Mouse (Mus musculus) midbrain, embryonic 14.5 days (tissue): Measurements from ENCODE around the gene Upk1a. TPM values are rescaled to one million over a fixed set of nuclear protein-coding genes. Genes with fewer than 3 reads are reported as not detected.

Experiments used
- ATAC-seq: fragments of 200-750 bp; cut with Nextera tagmentation; 2 replicates; pipeline ENCODE4 v1.8.0; 2017; ENCODE audit warnings: moderate number of reproducible peaks, moderate library complexity; ENCODE audit not compliant: low FRiP score, low TSS enrichment
- DNase-seq: peaks from one replicate; pipeline ENCODE4 v3.0.0-alpha.2; 2015
- H3K27ac ChIP-seq: fragments of 300-500 bp; sonication (generic); replicated peaks from 2 replicates; pipeline ENCODE4 v1.5.1; 2014; ENCODE audit warnings: mild to moderate bottlenecking, low read depth, low read length, moderate library complexity
- H3K27me3 ChIP-seq: fragments of 300-500 bp; sonication (generic); 2 replicates; pipeline ENCODE4 v1.6.1; 2014; ENCODE audit warnings: low read length, control low read depth, mixed read lengths; ENCODE audit not compliant: control insufficient read depth, insufficient read depth
- H3K36me3 ChIP-seq: fragments of 300-500 bp; sonication (generic); 2 replicates; pipeline ENCODE4 v1.6.1; 2014; ENCODE audit warnings: low read length, control low read depth; ENCODE audit not compliant: control insufficient read depth, insufficient read depth
- H3K4me1 ChIP-seq: fragments of 300-500 bp; sonication (generic); 2 replicates; pipeline ENCODE4 v1.6.1; 2014; ENCODE audit warnings: mild to moderate bottlenecking, antibody characterized with exemption, low read length, control low read depth; ENCODE audit not compliant: control insufficient read depth, insufficient read depth
- H3K4me2 ChIP-seq: fragments of 300-500 bp; sonication (generic); 2 replicates; pipeline ENCODE4 v1.6.1; 2014; ENCODE audit warnings: mild to moderate bottlenecking, low read length, moderate library complexity
- H3K4me3 ChIP-seq: fragments of 300-500 bp; sonication (generic); replicated peaks from 2 replicates; pipeline ENCODE4 v1.5.1; 2014; ENCODE audit warnings: low read depth, low read length
- H3K9ac ChIP-seq: fragments of 300-500 bp; sonication (generic); replicated peaks from 2 replicates; pipeline ENCODE4 v1.6.1; 2014; ENCODE audit warnings: mild to moderate bottlenecking, low read length, moderate library complexity
- H3K9me3 ChIP-seq: fragments of 300-500 bp; sonication (generic); 2 replicates; pipeline ENCODE4 v1.6.1; 2016; ENCODE audit warnings: low read length, control low read depth, mixed read lengths; ENCODE audit not compliant: control insufficient read depth
- WGBS: fragments of 180-500 bp; shearing (Covaris S2); extraction: QIAGEN DNeasy Blood & Tissue Kit; methylation state at CpG from one replicate; pipeline ENCODE4 v1.1.7; 2014; 5-methylcytosine and 5-hydroxymethylcytosine counted together
- polyA plus RNA-seq: library from polyadenylated mRNA; unstranded; fragments of >200 nt; fragmentation: Nextera tagmentation; extraction: Ambion mirVana; gene quantifications from 2 replicates; pipeline ENCODE4 v1.2.1, GENCODE M21; 2014

The Upk1a gene
- polyA plus RNA-seq, 1 experiment from 2014 or later, result 0.20 TPM

GRCm38 (mm10) chr7:30588676-30589434 lies 23.8 kb downstream of the Upk1a start, which contains the start of gene Kmt2b:
Kmt2b (minus strand) TSS chr7:30588726.
- peak within 1 kb of the TSS; percentile 94 for H3K27ac ChIP-seq
- no peaks in the 10 kb centered on the region for H3K9me3 ChIP-seq
- H3K4me2 ChIP-seq, result peak within 1 kb of the TSS; percentile 72
- ATAC-seq, result peak; percentile 95
- H3K27me3 ChIP-seq, result no peaks in the 10 kb centered on the region
- under 1% methylated on average over 56 of the region's 68 CpGs for WGBS
- H3K4me1 ChIP-seq, result peaks cover 10% of the 10 kb centered on the region
- H3K9ac ChIP-seq, result peak within 1 kb of the TSS; percentile 97
- DNase-seq, result peak; percentile 97
- peak within 1 kb of the TSS; percentile 95 for H3K4me3 ChIP-seq
- peaks cover 29% of the 10 kb centered on the region for H3K36me3 ChIP-seq

- H3K4me2 ChIP-seq, result peak overlapping the region; percentile 72
- H3K27me3 ChIP-seq, result no peaks in the 10 kb centered on the region
- peak overlapping the region; percentile 95 for H3K4me3 ChIP-seq
- under 1% methylated on average over 62 of the region's 67 CpGs for WGBS
- no peaks in the 10 kb centered on the region for H3K9me3 ChIP-seq
- peak overlapping the region; percentile 97 for H3K9ac ChIP-seq
- peaks cover 10% of the 10 kb centered on the region for H3K4me1 ChIP-seq
- H3K36me3 ChIP-seq, result peaks cover 37% of the 10 kb centered on the region
- ATAC-seq (peak; percentile 44), DNase-seq (peak; percentile 51)
- H3K27ac ChIP-seq, result peak overlapping the region; percentile 94
Measured at GRCm38 (mm10) chr7:30587842-30588667, 24.6 kb downstream of the Upk1a start.

- no peak for ATAC-seq
- Histone ChIP-seq H3K27me3 (no peaks in the 10 kb centered on the region), H3K9me3 (no peaks in the 10 kb centered on the region), H3K36me3 (peaks cover 52% of the 10 kb centered on the region), H3K27ac (no peak overlapping the region), H3K4me3 (no peak overlapping the region), H3K9ac (no peak overlapping the region), H3K4me2 (peak overlapping the region; percentile 72), H3K4me1 (peaks cover 10% of the 10 kb centered on the region)
- no peak for DNase-seq
- 88% methylated on average over 28 of the region's 28 CpGs for WGBS
Measured at GRCm38 (mm10) chr7:30586455-30587020, 26.1 kb downstream of the Upk1a start.

GRCm38 (mm10) chr7:30585170-30585569 lies 27.5 kb downstream of the Upk1a start:
- Histone ChIP-seq H3K4me1 (peaks cover 10% of the 10 kb centered on the region), H3K36me3 (peaks cover 66% of the 10 kb centered on the region), H3K4me3 (no peak overlapping the region), H3K9me3 (no peaks in the 10 kb centered on the region), H3K9ac (no peak overlapping the region), H3K27ac (no peak overlapping the region), H3K27me3 (no peaks in the 10 kb centered on the region), H3K4me2 (no peak overlapping the region)
- 96% methylated on average over 7 of the region's 7 CpGs for WGBS
- DNase-seq (no peak), ATAC-seq (no peak)

GRCm38 (mm10) chr7:30584339-30584738 lies 28.3 kb downstream of the Upk1a start:
- Histone ChIP-seq H3K9me3 (no peaks in the 10 kb centered on the region), H3K9ac (no peak overlapping the region), H3K27me3 (no peaks in the 10 kb centered on the region), H3K4me1 (peaks cover 10% of the 10 kb centered on the region), H3K36me3 (peaks cover 74% of the 10 kb centered on the region), H3K4me3 (no peak overlapping the region), H3K4me2 (no peak overlapping the region), H3K27ac (no peak overlapping the region)
- DNase-seq, result no peak
- 92% methylated on average over 10 of the region's 10 CpGs for WGBS
- no peak for ATAC-seq

GRCm38 (mm10) chr7:30581547-30581946 lies 31.1 kb downstream of the Upk1a start:
- 95% methylated on average over 16 of the region's 16 CpGs for WGBS

GRCm38 (mm10) chr7:30579950-30580349 lies 32.7 kb downstream of the Upk1a start:
- Histone ChIP-seq H3K4me3 (no peak overlapping the region), H3K27ac (no peak overlapping the region), H3K9me3 (no peaks in the 10 kb centered on the region), H3K4me1 (no peaks in the 10 kb centered on the region), H3K36me3 (peaks cover 100% of the 10 kb centered on the region), H3K9ac (no peak overlapping the region), H3K27me3 (no peaks in the 10 kb centered on the region), H3K4me2 (no peak overlapping the region)
- 96% methylated on average over 8 of the region's 8 CpGs for WGBS
- ATAC-seq, result no peak
- DNase-seq, result no peak

More at GRCm38 (mm10) chr7:30581547-30581946, 31.1 kb downstream of the Upk1a start:
- Histone ChIP-seq H3K4me2 (no peak overlapping the region), H3K36me3 (peaks cover 100% of the 10 kb centered on the region), H3K4me3 (no peak overlapping the region), H3K27me3 (no peaks in the 10 kb centered on the region), H3K9ac (no peak overlapping the region), H3K9me3 (no peaks in the 10 kb centered on the region), H3K27ac (no peak overlapping the region), H3K4me1 (no peaks in the 10 kb centered on the region)
- ATAC-seq (no peak), DNase-seq (no peak)

GRCm38 (mm10) chr7:30572969-30573368 lies 39.7 kb downstream of the Upk1a start:
- 88% methylated on average over 2 of the region's 2 CpGs for WGBS
- no peak overlapping the region for H3K27ac ChIP-seq
- H3K4me1 ChIP-seq, result no peaks in the 10 kb centered on the region
- no peaks in the 10 kb centered on the region for H3K27me3 ChIP-seq
- peaks cover 100% of the 10 kb centered on the region for H3K36me3 ChIP-seq
- ATAC-seq (no peak), DNase-seq (no peak)
- no peaks in the 10 kb centered on the region for H3K9me3 ChIP-seq
- no peak overlapping the region for H3K4me2 ChIP-seq
- H3K4me3 ChIP-seq, result no peak overlapping the region
- H3K9ac ChIP-seq, result no peak overlapping the region
